Mouse (Mus musculus) hindbrain, embryonic 14.5 days (tissue): ENCODE measurements at regions not wholly inside any gene's neighbourhood (a gene's known extent, or its start where the extent isn't known, plus 50 kb on each side); places are given as distances from the start of the nearest gene placed in this dataset.

ENCODE experiments used
- ATAC-seq: fragments of 200-750 bp; cut with Nextera tagmentation; 2 replicates; pipeline ENCODE4 v1.8.0; 2017; ENCODE audit warnings: moderate number of reproducible peaks, mild to moderate bottlenecking, moderate TSS enrichment, moderate library complexity; ENCODE audit not compliant: low FRiP score
- DNase-seq: peaks from one replicate; pipeline ENCODE4 v3.0.0-alpha.2; 2015; ENCODE audit warnings: low spot score
- H3K27ac ChIP-seq: fragments of 300-500 bp; sonication (generic); 2 replicates; pipeline ENCODE4 v1.5.1; 2014; ENCODE audit warnings: mild to moderate bottlenecking, moderate library complexity
- H3K27me3 ChIP-seq: fragments of 300-500 bp; sonication (generic); 2 replicates; pipeline ENCODE4 v1.6.1; 2014; ENCODE audit warnings: mild to moderate bottlenecking, low read length, mixed read lengths; ENCODE audit not compliant: control insufficient read depth, insufficient read depth
- H3K36me3 ChIP-seq: fragments of 300-500 bp; sonication (generic); replicated peaks from 2 replicates; pipeline ENCODE4 v1.6.1; 2014; ENCODE audit not compliant: control insufficient read depth, insufficient read depth
- H3K4me1 ChIP-seq: fragments of 300-500 bp; sonication (generic); replicated peaks from 2 replicates; pipeline ENCODE4 v1.6.1; 2014; ENCODE audit warnings: antibody characterized with exemption, low read length, mixed read lengths; ENCODE audit not compliant: control insufficient read depth, insufficient read depth
- H3K4me2 ChIP-seq: fragments of 300-500 bp; sonication (generic); replicated peaks from 2 replicates; pipeline ENCODE4 v1.6.1; 2014; ENCODE audit warnings: mild to moderate bottlenecking, moderate library complexity
- H3K4me3 ChIP-seq: fragments of 300-500 bp; sonication (generic); replicated peaks from 2 replicates; pipeline ENCODE4 v1.5.1; 2014; ENCODE audit warnings: mild to moderate bottlenecking, low read length
- H3K9ac ChIP-seq: fragments of 300-500 bp; sonication (generic); 2 replicates; pipeline ENCODE4 v1.6.1; 2014
- H3K9me3 ChIP-seq: fragments of 300-500 bp; sonication (generic); 2 replicates; pipeline ENCODE4 v1.6.1; 2016; ENCODE audit warnings: low read length; ENCODE audit not compliant: control insufficient read depth
- WGBS: fragments of 180-500 bp; shearing (Covaris S2); extraction: QIAGEN DNeasy Blood & Tissue Kit; methylation state at CpG from one replicate; pipeline ENCODE4 v1.1.7; 2014; 5-methylcytosine and 5-hydroxymethylcytosine counted together

DNA sequence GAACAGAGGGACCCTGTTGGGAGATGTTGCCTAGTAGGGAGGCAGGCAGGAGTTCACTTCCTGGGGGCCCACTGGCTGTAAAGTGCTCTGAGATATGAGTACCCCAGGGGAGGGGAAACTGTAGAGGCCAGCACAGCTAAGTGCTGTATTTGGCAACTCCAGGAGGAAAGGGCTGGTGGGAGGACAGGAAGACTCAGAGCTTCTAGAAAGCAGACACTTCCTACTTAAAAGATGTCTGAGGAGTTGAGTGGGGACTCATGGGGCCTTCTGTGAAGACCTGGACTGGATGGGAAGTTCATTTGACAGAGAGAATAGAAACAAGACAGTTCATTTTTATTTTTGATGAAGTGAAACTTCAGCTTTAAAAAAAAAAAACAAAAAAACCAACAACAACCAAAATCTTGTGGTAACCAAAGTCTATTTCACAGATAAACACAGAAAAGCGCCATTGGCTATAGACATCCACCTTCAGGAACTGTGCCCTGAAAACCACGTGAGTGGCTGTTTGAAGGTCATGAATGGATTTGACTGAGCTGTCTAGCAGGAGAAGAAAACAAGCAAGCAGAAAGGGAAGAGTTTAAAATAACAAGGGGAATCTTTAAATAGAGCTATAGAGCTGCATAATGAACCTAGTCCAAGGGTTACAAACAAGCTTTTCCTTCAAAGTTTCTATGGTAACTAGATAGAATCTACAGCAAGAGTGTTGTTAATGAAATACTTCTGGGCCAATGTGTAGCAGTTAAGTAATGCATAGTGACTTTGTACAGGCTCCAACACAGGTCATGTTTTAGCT lies 105.9 kb upstream of the Arhgap5 start:
- no peaks in the 10 kb centered on the region for H3K9me3 ChIP-seq
- no peaks in the 10 kb centered on the region for H3K36me3 ChIP-seq
- no peak overlapping the region for H3K4me2 ChIP-seq
- H3K4me3 ChIP-seq, result no peak overlapping the region
- DNase-seq (no peak), ATAC-seq (no peak)
- H3K27me3 ChIP-seq, result no peaks in the 10 kb centered on the region
- no peak overlapping the region for H3K9ac ChIP-seq
- H3K27ac ChIP-seq, result no peak overlapping the region
- peaks cover 22% of the 10 kb centered on the region for H3K4me1 ChIP-seq
- WGBS, result 51% methylated on average over 2 of the region's 2 CpGs

GRCm38 (mm10) chr12:52398511-52398975 lies 105.2 kb upstream of the Arhgap5 start:
- DNase-seq (no peak), ATAC-seq (no peak)
- WGBS, result 81% methylated on average over 6 of the region's 6 CpGs
- no peak overlapping the region for H3K4me3 ChIP-seq
- H3K4me1 ChIP-seq, result peaks cover 22% of the 10 kb centered on the region
- H3K27me3 ChIP-seq, result no peaks in the 10 kb centered on the region
- H3K27ac ChIP-seq, result no peak overlapping the region
- H3K9me3 ChIP-seq, result no peaks in the 10 kb centered on the region
- no peak overlapping the region for H3K4me2 ChIP-seq
- no peaks in the 10 kb centered on the region for H3K36me3 ChIP-seq
- H3K9ac ChIP-seq, result no peak overlapping the region

DNA sequence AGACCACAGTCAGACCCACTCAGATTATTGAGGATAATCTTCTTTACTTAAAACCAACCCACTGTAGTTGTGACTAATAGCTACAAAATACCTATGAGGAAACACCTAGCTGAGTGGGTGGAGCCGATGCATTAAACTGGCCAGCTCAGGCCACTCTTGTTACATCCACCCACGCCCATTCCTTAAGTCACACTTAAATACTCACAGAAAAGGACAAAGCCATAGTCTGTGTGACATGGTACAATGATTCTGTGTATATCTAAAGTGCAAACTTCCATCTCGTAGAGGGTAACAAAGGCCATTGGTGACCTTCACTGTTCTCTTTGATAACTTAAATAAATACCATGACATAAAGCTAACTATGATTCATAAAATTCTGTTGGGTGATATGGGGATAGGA lies 103.7 kb upstream of the Arhgap5 start:
- DNase-seq (no peak), ATAC-seq (no peak)
- Histone ChIP-seq H3K36me3 (no peaks in the 10 kb centered on the region), H3K4me3 (no peak overlapping the region), H3K4me2 (no peak overlapping the region), H3K9me3 (no peaks in the 10 kb centered on the region), H3K9ac (no peak overlapping the region), H3K27me3 (no peaks in the 10 kb centered on the region), H3K4me1 (peaks cover 14% of the 10 kb centered on the region), H3K27ac (no peak overlapping the region)
- WGBS, result 86% methylated on average over 3 of the region's 3 CpGs

DNA sequence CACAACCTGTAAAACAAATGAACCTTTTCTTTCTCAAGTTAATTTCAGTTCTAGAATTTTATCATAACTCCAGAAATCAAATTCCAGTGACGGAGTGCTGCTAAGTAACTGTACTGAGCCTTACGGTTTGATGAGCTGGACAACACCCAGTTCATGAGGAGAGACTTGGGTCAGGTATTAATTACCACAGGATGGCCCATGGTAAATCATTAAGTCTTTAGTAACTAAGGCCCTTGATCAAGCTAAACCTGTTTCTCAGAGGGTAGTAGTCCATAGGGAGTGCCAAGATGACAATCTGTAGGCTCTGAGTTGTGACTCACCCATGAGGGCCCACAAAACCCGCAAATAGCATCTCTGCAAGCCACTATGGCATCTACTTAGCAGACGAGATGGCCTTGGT lies 101.1 kb upstream of the Arhgap5 start:
- ATAC-seq (no peak), DNase-seq (no peak)
- H3K9ac ChIP-seq, result no peak overlapping the region
- H3K4me2 ChIP-seq, result no peak overlapping the region
- no peaks in the 10 kb centered on the region for H3K4me1 ChIP-seq
- 91% methylated on average over 4 of the region's 4 CpGs for WGBS
- H3K27me3 ChIP-seq, result no peaks in the 10 kb centered on the region
- H3K36me3 ChIP-seq, result no peaks in the 10 kb centered on the region
- H3K4me3 ChIP-seq, result no peak overlapping the region
- no peaks in the 10 kb centered on the region for H3K9me3 ChIP-seq
- no peak overlapping the region for H3K27ac ChIP-seq

DNA sequence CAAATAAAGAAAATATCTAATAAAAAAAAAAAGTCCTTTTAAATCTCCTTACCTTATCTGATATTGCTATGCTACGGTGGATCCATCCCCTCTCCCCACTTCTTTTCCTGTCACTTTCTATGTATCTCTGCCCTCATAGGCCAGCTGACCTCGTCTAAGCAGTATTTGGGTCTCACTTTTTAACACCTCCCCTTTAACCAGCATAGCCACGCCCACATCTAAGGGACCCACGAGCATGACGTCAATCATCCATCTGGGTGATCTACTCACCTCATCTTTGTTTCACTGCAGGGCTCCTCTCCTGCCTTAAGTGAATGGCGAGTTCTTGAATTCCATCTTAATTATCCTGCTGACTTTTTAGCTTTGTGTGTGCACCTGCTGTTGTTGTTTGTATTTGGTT lies 97.4 kb upstream of the Arhgap5 start:
- ATAC-seq (no peak), DNase-seq (no peak)
- Histone ChIP-seq H3K27ac (no peak overlapping the region), H3K4me3 (no peak overlapping the region), H3K4me1 (no peaks in the 10 kb centered on the region), H3K36me3 (no peaks in the 10 kb centered on the region), H3K4me2 (no peak overlapping the region), H3K9me3 (no peaks in the 10 kb centered on the region), H3K9ac (no peak overlapping the region), H3K27me3 (no peaks in the 10 kb centered on the region)
- WGBS, result 73% methylated on average over 6 of the region's 6 CpGs

- DNase-seq, result no peak
- Histone ChIP-seq H3K4me3 (no peak overlapping the region), H3K27me3 (no peaks in the 10 kb centered on the region), H3K36me3 (no peaks in the 10 kb centered on the region), H3K4me1 (0 out of 2 replicates have a peak, but pooled peaks cover 5% of the 10 kb centered on the region), H3K27ac (no peak overlapping the region), H3K4me2 (no peak overlapping the region), H3K9me3 (no peaks in the 10 kb centered on the region), H3K9ac (no peak overlapping the region)
- 91% methylated on average over 8 of the region's 8 CpGs for WGBS
- ATAC-seq, result no peak
These were observed 95.4 kb upstream of the Arhgap5 start for GRCm38 (mm10) chr12:52408307-52408895.

DNA sequence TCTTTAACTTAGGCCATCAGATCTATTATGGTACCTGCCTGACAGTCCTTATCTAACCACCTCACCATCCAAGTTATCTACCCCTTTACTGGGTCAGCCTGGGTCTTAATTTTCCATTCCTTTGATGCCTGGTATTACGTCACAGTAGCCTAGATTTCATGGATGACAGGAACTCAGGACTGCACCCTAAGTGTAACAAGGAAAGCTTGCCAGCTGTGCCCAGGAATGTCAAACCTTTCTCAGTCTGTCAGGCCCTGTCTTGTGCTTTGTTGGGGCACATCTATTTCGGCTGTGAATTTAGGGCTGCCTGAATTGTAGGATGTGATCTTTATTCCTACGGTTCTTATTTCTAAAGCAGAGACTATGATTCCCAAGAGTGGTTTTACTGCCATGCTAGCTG lies 94.6 kb upstream of the Arhgap5 start:
- H3K9ac ChIP-seq, result no peak overlapping the region
- ATAC-seq, result no peak
- H3K4me2 ChIP-seq, result no peak overlapping the region
- no peaks in the 10 kb centered on the region for H3K9me3 ChIP-seq
- H3K27ac ChIP-seq, result no peak overlapping the region
- 0 out of 2 replicates have a peak, but pooled peaks cover 5% of the 10 kb centered on the region for H3K4me1 ChIP-seq
- no peaks in the 10 kb centered on the region for H3K36me3 ChIP-seq
- WGBS, result 91% methylated on average over 3 of the region's 3 CpGs
- no peak for DNase-seq
- no peak overlapping the region for H3K4me3 ChIP-seq
- no peaks in the 10 kb centered on the region for H3K27me3 ChIP-seq

- Histone ChIP-seq H3K9me3 (no peaks in the 10 kb centered on the region), H3K4me2 (no peak overlapping the region), H3K27me3 (no peaks in the 10 kb centered on the region), H3K4me3 (no peak overlapping the region), H3K9ac (no peak overlapping the region), H3K27ac (no peak overlapping the region), H3K36me3 (no peaks in the 10 kb centered on the region), H3K4me1 (0 out of 2 replicates have a peak, but pooled peaks cover 5% of the 10 kb centered on the region)
- ATAC-seq, result no peak
- no peak for DNase-seq
- 79% methylated on average over 4 of the region's 4 CpGs for WGBS
These were observed 91.6 kb upstream of the Arhgap5 start for GRCm38 (mm10) chr12:52412172-52412571.

GRCm38 (mm10) chr12:52413046-52413473 lies 90.7 kb upstream of the Arhgap5 start:
- Histone ChIP-seq H3K4me1 (0 out of 2 replicates have a peak, but pooled peaks cover 5% of the 10 kb centered on the region), H3K27me3 (no peaks in the 10 kb centered on the region), H3K4me2 (0 out of 2 replicates have a peak overlapping the region, but pooled peaks have one; percentile 11), H3K9ac (no peak overlapping the region), H3K9me3 (no peaks in the 10 kb centered on the region), H3K27ac (no peak overlapping the region), H3K4me3 (no peak overlapping the region), H3K36me3 (no peaks in the 10 kb centered on the region)
- ATAC-seq (peak; percentile 64; the same call in 1 of the 2 replicates), DNase-seq (peak; percentile 38)
- 13% methylated on average over 8 of the region's 8 CpGs for WGBS
